Mouse (Mus musculus) intestine, embryonic 15.5 days (tissue): ENCODE measurements around the gene Haus8. TPM values are rescaled to one million over a fixed set of nuclear protein-coding genes. Genes with fewer than 3 reads are reported as not detected.
A peak's percentile ranks its signal among the peaks of the same experiment; 100 is the strongest.
"Not testable (repeated sequence)": the region's sequence is repeated elsewhere in the genome, so short reads cannot be mapped to it uniquely, and the experiment has no call there.

Experiments used
- ATAC-seq: fragments of 200-750 bp; cut with Nextera tagmentation; 2 replicates; pipeline ENCODE4 v1.8.0; 2017; ENCODE audit warnings: moderate TSS enrichment, moderate library complexity
- H3K27ac ChIP-seq: fragments of 300-500 bp; sonication (generic); 2 replicates; pipeline ENCODE4 v1.5.1; 2015; ENCODE audit warnings: mild to moderate bottlenecking, inconsistent platforms
- H3K27me3 ChIP-seq: fragments of 300-500 bp; sonication (generic); replicated peaks from 2 replicates; pipeline ENCODE4 v1.6.1; 2015; ENCODE audit warnings: inconsistent platforms
- H3K36me3 ChIP-seq: fragments of 300-500 bp; sonication (generic); 2 replicates; pipeline ENCODE4 v1.6.1; 2015; ENCODE audit warnings: inconsistent platforms
- H3K4me1 ChIP-seq: fragments of 300-500 bp; sonication (generic); replicated peaks from 2 replicates; pipeline ENCODE4 v1.6.1; 2015; ENCODE audit warnings: inconsistent platforms
- H3K4me2 ChIP-seq: fragments of 300-500 bp; sonication (generic); replicated peaks from 2 replicates; pipeline ENCODE4 v1.6.1; 2015; ENCODE audit warnings: mild to moderate bottlenecking, inconsistent platforms
- H3K4me3 ChIP-seq: fragments of 300-500 bp; sonication (generic); replicated peaks from 2 replicates; pipeline ENCODE4 v1.5.1; 2015; ENCODE audit warnings: inconsistent platforms
- H3K9ac ChIP-seq: fragments of 300-500 bp; sonication (generic); 2 replicates; pipeline ENCODE4 v1.6.1; 2015; ENCODE audit warnings: inconsistent platforms
- H3K9me3 ChIP-seq: fragments of 300-500 bp; sonication (generic); 2 replicates; pipeline ENCODE4 v1.6.1; 2016; ENCODE audit warnings: inconsistent platforms
- WGBS: fragments of 180-500 bp; shearing (Covaris S2); methylation state at CpG from one replicate; pipeline ENCODE4 v1.1.7; 2015; 5-methylcytosine and 5-hydroxymethylcytosine counted together
- polyA plus RNA-seq: library from polyadenylated mRNA; unstranded; fragments of >200 nt; fragmentation: Nextera tagmentation; extraction: Ambion mirVana; gene quantifications from 2 replicates; pipeline ENCODE4 v1.2.1, GENCODE M21; 2015

The Haus8 gene
- polyA plus RNA-seq, result 44.5 and 51.6 TPM in 2 replicates

DNA sequence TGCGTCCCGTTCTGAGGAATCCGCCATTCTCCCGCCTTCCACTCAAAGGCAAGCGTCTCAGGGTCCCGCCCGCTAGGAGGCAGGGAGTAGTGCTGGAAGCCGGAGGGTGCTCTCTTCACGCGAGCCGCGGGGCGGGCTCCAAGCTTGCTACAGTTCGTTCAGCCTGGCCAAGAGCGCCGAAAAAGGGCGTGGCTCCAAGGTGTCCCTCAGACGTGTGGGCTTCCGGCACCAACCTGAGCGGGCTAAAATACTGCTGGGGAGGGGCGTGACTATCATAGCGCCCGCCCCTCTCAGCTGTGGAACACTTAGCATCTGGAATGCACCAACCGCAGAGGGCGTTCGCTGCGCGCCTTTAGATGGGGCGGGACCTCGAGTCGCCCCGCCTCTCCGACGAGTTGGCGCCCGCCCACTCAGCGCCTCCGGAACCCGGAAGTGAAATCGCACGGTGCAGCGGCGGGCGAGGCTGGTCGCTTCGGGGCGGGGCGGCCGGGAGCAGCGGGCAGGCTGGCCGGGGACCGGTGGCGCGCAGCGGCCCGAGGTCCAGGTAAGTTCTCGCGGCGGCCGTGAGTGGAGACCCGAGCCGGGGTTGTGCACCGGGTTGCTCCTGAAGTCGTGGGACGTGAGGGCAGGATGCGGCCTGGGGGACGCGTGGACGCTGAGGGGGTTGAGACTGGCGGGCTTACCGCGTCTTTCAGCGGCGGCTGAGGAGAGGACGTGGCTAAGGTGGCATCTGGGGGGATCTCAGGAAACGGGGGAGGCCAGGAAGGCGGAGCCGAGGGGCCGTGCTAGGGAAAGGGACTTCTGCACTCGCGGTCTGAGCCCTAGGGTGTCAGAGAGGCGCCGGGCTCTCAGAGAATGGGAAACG, at the start of gene Haus8, which contains the start of gene Myo9b:
Gene Haus8 (minus strand): TSS at position 649 of the 865 bp plus-strand sequence.
Gene Myo9b (plus strand): TSS at position 429 of the 865 bp plus-strand sequence.
- WGBS, result under 1% methylated on average over 84 of the region's 84 CpGs
- H3K9ac ChIP-seq, result peak within 1 kb of the TSS; percentile 79
- H3K27ac ChIP-seq, result peak within 1 kb of the TSS; percentile 88
- ATAC-seq, result peak; percentile 99
- no peaks in the 10 kb centered on the region for H3K27me3 ChIP-seq
- peak within 1 kb of the TSS; percentile 83 for H3K4me2 ChIP-seq
- H3K9me3 ChIP-seq, result no peaks in the 10 kb centered on the region
- H3K36me3 ChIP-seq, result no peaks in the 10 kb centered on the region
- H3K4me1 ChIP-seq, result peaks cover 8% of the 10 kb centered on the region; the same call in 1 of the 2 replicates
- H3K4me3 ChIP-seq, result peak within 1 kb of the TSS; percentile 91

GRCm38 (mm10) chr8:71319760-71320159, 47.0 kb upstream of the Haus8 start:
- not testable (repeated sequence) for H3K4me1 ChIP-seq, H3K9ac ChIP-seq, H3K4me3 ChIP-seq, H3K4me2 ChIP-seq, H3K9me3 ChIP-seq, ATAC-seq, H3K27ac ChIP-seq, H3K27me3 ChIP-seq
- H3K36me3 ChIP-seq, result peaks cover 33% of the 10 kb centered on the region
- WGBS, result 89% methylated on average over 2 of the region's 2 CpGs

- not testable (repeated sequence) for H3K4me1 ChIP-seq, H3K9me3 ChIP-seq, ATAC-seq, H3K27ac ChIP-seq, H3K4me3 ChIP-seq, H3K27me3 ChIP-seq, H3K9ac ChIP-seq, H3K4me2 ChIP-seq
- H3K36me3 ChIP-seq, result peaks cover 22% of the 10 kb centered on the region
- 81% methylated on average over 5 of the region's 5 CpGs for WGBS
Observed at GRCm38 (mm10) chr8:71318610-71319009, 45.9 kb upstream of the Haus8 start.

DNA sequence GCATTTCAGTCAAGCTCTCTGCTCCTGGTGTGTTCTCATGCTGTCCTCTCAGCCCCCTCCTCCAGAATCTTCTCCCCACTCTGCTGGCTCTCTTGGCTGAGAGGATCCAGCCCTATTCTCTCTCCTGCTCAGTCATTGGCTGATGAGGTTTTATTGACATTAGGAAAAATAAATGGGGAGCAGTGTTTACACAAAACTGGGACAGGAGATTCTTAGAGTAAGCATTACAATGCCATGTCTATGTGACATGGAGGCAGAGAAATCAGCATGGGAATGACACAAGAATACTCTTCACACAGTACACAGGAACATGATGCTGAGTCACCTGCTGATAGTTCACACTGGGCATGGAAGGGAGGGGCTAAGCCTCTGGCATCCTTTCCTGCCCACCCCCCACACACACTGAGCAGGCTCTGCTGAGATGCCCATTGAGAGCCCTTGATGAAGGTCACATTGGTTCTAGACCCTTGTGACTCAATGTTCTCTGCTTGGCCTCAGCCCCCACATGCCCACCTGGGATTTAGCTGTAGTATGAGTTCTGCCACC, 43.8 kb upstream of the Haus8 start:
- H3K4me3 ChIP-seq, result no peak overlapping the region
- H3K4me2 ChIP-seq, result no peak overlapping the region
- H3K9ac ChIP-seq, result no peak overlapping the region
- peaks cover 8% of the 10 kb centered on the region; the same call in 1 of the 2 replicates for H3K36me3 ChIP-seq
- no peaks in the 10 kb centered on the region for H3K27me3 ChIP-seq
- peaks cover 10% of the 10 kb centered on the region for H3K4me1 ChIP-seq
- H3K27ac ChIP-seq, result no peak overlapping the region
- no peak for ATAC-seq
- H3K9me3 ChIP-seq, result no peaks in the 10 kb centered on the region

DNA sequence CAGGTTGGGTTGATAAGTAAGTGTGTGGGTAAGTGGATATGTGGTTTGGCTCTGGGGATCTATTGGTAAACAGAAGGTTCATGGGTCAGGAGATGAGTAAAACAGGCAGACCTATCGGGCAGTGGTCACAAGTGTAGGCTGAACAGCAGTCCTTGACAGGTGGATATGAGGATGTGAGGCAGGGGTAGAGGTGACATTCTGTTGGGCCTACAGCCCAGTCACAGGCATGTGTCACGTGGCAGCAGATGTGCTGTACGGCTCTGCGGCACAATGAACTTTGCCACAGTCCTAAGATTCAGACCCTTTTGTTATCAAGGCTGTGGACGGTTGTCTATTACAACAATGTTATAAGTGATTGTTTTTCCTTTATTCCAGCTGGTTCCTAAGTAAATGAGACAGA, 43.2 kb upstream of the Haus8 start:
- Histone ChIP-seq H3K4me3 (no peak overlapping the region), H3K27ac (no peak overlapping the region), H3K9ac (no peak overlapping the region), H3K36me3 (peaks cover 8% of the 10 kb centered on the region; the same call in 1 of the 2 replicates), H3K4me1 (peaks cover 10% of the 10 kb centered on the region), H3K27me3 (no peaks in the 10 kb centered on the region), H3K9me3 (no peaks in the 10 kb centered on the region), H3K4me2 (no peak overlapping the region)
- WGBS, result 86% methylated on average over 5 of the region's 5 CpGs
- no peak for ATAC-seq

DNA sequence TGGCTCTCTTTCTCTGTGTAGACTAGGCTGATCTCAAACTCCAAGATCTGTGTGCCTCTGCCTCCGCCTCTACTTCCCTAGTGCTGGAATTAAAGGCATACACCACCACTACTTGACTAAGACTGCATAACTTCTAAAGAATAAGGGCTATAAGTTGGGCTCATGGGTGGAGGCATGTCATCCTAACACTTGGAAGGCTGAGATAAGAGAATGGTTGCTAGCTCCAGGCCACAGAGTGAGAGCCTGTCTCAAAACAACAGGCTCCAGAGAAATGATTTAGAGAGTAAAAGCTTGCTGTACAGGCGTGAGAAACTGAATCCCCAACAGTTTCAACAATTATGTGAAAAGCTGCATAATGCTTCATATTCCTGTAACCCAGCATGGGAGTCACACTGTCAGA, 41.2 kb upstream of the Haus8 start:
- H3K4me3 ChIP-seq, result no peak overlapping the region
- no peak overlapping the region for H3K9ac ChIP-seq
- 89% methylated on average over 2 of the region's 2 CpGs for WGBS
- H3K9me3 ChIP-seq, result no peaks in the 10 kb centered on the region
- peaks cover 10% of the 10 kb centered on the region for H3K4me1 ChIP-seq
- no peak for ATAC-seq
- no peaks in the 10 kb centered on the region for H3K27me3 ChIP-seq
- H3K27ac ChIP-seq, result no peak overlapping the region
- peaks cover 8% of the 10 kb centered on the region; the same call in 1 of the 2 replicates for H3K36me3 ChIP-seq
- no peak overlapping the region for H3K4me2 ChIP-seq

GRCm38 (mm10) chr8:71312700-71313099, 40.0 kb upstream of the Haus8 start:
- WGBS, result 18% methylated on average over 1 of the region's 1 CpGs
- H3K4me2 ChIP-seq, result no peak overlapping the region
- no peak overlapping the region for H3K4me3 ChIP-seq
- H3K9me3 ChIP-seq, result no peaks in the 10 kb centered on the region
- peak; percentile 88 for ATAC-seq
- peaks cover 8% of the 10 kb centered on the region; the same call in 1 of the 2 replicates for H3K36me3 ChIP-seq
- peak overlapping the region; percentile 45 for H3K27ac ChIP-seq
- no peak overlapping the region for H3K9ac ChIP-seq
- H3K4me1 ChIP-seq, result peaks cover 10% of the 10 kb centered on the region
- H3K27me3 ChIP-seq, result no peaks in the 10 kb centered on the region

- Histone ChIP-seq H3K4me1 (peaks cover 10% of the 10 kb centered on the region), H3K4me2 (no peak overlapping the region), H3K27ac (no peak overlapping the region), H3K27me3 (no peaks in the 10 kb centered on the region), H3K9me3 (no peaks in the 10 kb centered on the region), H3K4me3 (no peak overlapping the region), H3K36me3 (no peaks in the 10 kb centered on the region), H3K9ac (no peak overlapping the region)
- 78% methylated on average over 6 of the region's 6 CpGs for WGBS
- ATAC-seq, result no peak
Observed at GRCm38 (mm10) chr8:71310446-71310845, 37.7 kb upstream of the Haus8 start.

GRCm38 (mm10) chr8:71307913-71308312, 35.2 kb upstream of the Haus8 start:
- no peak overlapping the region for H3K9ac ChIP-seq
- no peaks in the 10 kb centered on the region for H3K27me3 ChIP-seq
- no peak overlapping the region for H3K27ac ChIP-seq
- no peaks in the 10 kb centered on the region for H3K9me3 ChIP-seq
- 0 out of 2 replicates have a peak, but pooled peaks cover 3% of the 10 kb centered on the region for H3K36me3 ChIP-seq
- H3K4me2 ChIP-seq, result no peak overlapping the region
- WGBS, result 74% methylated on average over 4 of the region's 4 CpGs
- ATAC-seq, result no peak
- no peak overlapping the region for H3K4me3 ChIP-seq
- peaks cover 4% of the 10 kb centered on the region for H3K4me1 ChIP-seq

DNA sequence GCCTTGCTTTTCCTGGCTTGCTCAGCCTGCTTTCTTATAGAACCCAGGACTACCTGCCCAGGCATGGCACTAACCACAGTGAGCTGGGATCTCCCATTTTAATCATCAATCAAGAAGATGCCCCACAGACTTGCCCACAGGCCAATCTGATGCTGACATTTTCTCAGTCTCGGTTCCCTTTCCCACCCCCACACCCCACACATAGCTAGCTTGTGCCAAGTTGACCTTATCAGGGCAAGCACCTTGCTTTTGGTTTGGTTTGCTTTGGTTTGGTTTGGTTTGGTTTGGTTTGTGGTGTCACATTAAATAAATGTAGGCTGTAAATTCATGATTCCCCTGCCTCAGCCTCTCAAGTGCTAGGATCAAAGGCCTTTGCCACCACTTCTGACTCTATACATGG, 34.6 kb upstream of the Haus8 start:
- no peaks in the 10 kb centered on the region for H3K9me3 ChIP-seq
- ATAC-seq, result no peak
- H3K9ac ChIP-seq, result no peak overlapping the region
- H3K4me1 ChIP-seq, result no peaks in the 10 kb centered on the region; the same call in 1 of the 2 replicates
- H3K4me2 ChIP-seq, result no peak overlapping the region
- H3K27me3 ChIP-seq, result no peaks in the 10 kb centered on the region
- H3K27ac ChIP-seq, result no peak overlapping the region
- WGBS, result 86% methylated on average over 1 of the region's 1 CpGs
- H3K4me3 ChIP-seq, result no peak overlapping the region
- H3K36me3 ChIP-seq, result 0 out of 2 replicates have a peak, but pooled peaks cover 3% of the 10 kb centered on the region

- no peaks in the 10 kb centered on the region for H3K9me3 ChIP-seq
- no peaks in the 10 kb centered on the region for H3K4me1 ChIP-seq
- H3K27me3 ChIP-seq, result no peaks in the 10 kb centered on the region
- H3K27ac ChIP-seq, result no peak overlapping the region
- WGBS, result 71% methylated on average over 1 of the region's 1 CpGs
- no peak overlapping the region for H3K4me2 ChIP-seq
- peak; percentile 62 for ATAC-seq
- H3K9ac ChIP-seq, result no peak overlapping the region
- H3K4me3 ChIP-seq, result no peak overlapping the region
- peaks cover 8% of the 10 kb centered on the region; the same call in 1 of the 2 replicates for H3K36me3 ChIP-seq
Observed at GRCm38 (mm10) chr8:71305988-71306387, 33.3 kb upstream of the Haus8 start.

- H3K4me3 ChIP-seq, result no peak overlapping the region
- H3K9ac ChIP-seq, result no peak overlapping the region
- H3K4me1 ChIP-seq, result no peaks in the 10 kb centered on the region
- H3K27me3 ChIP-seq, result no peaks in the 10 kb centered on the region
- 89% methylated on average over 1 of the region's 1 CpGs for WGBS
- H3K9me3 ChIP-seq, result no peaks in the 10 kb centered on the region
- no peak overlapping the region for H3K4me2 ChIP-seq
- peaks cover 8% of the 10 kb centered on the region; the same call in 1 of the 2 replicates for H3K36me3 ChIP-seq
- H3K27ac ChIP-seq, result no peak overlapping the region
- no peak for ATAC-seq
Observed at GRCm38 (mm10) chr8:71303632-71304031, 30.9 kb upstream of the Haus8 start.
